Mouse (Mus musculus) embryo, embryonic 11.5 days (tissue): ENCODE data around the gene Pde6b.

Experiments used
- DNase-seq: peaks from one replicate; pipeline ENCODE4 v3.0.0-alpha.2; 2012; ENCODE audit warnings: low read depth, low spot score

Pde6b gene

GRCm38 (mm10) chr5:108389744-108390143 is 1.6 kb downstream of the Pde6b start:
- DNase-seq: no peak

DNA sequence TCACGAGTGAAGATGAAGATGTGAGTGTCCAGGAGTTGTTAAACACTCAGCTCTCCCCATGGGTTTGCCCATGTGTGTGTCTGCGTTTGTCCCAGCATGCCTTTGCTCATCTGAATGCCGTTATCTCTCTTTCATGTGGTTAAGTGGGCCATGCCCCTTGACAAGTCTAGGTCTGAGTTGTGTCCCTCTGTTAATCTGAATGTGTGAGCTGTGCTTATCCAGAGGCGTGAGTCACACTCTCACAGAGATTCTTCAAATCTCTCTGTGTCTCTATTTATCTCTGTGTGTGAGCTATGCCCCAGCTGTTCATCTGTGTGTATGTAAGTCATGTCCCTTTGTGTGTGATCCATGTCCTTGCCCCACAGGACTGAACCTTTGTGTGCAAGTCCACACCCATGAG is 15.3 kb downstream of the Pde6b start:
- no peak for DNase-seq

GRCm38 (mm10) chr5:108405460-108405859 is 17.3 kb downstream of the Pde6b start:
- DNase-seq: no peak

DNA sequence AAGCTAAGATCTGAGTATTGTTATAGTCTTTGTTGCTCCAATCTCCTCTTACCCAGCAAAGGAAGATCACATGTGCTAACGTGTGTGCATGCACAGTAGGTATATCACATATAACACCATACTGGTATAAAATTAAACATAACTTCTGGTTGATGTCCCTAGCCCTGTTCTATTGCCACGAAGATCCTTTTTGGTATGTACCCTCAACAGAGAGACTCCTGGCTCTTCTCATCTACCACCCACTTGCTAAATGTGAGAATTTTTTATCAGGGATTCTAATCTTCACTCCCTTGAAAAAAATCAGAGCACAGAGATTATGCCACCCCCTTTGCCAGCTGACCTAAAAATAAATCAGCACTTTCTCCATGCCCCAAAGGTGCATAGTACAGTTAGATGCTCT is 18.8 kb downstream of the Pde6b start:
- DNase-seq: no peak

DNA sequence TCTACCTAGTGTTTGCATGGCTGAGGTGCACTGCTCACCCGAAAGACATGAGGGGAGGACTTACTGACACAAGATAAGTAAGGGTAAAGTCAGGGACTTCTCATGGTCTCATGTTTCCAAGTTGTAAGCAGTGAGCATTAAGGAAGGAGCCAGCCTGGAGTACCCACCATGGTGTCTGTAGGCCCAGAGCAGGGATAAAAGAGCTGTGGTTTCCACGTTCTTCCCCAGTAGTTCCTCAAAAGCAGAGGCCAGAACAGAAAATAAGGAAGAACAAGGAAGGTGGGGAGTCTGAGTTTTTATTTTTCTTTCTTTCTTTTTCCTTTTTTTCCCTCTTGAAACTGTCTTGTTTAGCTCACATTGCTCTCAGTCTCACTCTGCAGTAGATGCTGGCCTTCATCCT is 26.5 kb downstream of the Pde6b start:
- DNase-seq: no peak

GRCm38 (mm10) chr5:108422741-108423140 is 34.5 kb downstream of the Pde6b start:
- no peak for DNase-seq

DNA sequence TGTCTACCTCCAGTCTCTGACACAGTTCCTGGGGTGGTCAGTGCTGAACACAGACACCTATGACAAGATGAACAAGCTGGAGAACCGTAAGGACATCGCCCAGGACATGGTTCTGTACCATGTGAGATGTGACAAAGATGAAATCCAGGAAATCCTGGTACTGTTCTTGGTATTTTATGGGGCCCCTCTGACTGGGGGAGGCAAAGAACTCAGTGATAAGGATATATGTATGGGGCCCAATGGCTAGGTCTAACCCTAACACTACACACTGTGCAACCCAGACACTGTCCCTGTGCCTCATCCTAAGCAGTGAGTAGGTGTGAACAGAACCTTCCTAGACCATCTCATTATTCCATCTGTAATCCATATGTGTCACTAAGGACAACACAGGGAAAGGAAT is 35.2 kb downstream of the Pde6b start:
- DNase-seq: no peak

DNA sequence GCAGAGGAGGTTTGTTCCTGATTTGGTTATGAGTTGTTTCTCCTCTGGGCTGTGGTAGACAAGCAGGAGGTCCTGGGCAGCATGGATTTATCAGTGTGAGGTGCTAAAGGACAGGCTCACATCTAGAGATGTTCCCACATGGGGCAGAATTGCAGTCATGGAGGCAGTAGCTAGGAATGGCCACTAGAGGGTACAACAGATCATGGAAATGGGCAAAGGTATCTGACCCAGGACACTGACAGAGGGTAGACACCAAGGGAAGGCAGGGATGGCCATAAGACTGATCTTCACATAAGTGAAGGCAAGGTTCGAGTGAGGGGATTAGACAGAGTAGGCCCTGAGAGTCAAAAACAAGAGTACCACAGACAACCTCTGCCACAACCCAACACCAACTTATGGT is 39.0 kb downstream of the Pde6b start:
- peak; percentile 11 for DNase-seq

- DNase-seq: no peak
Measured at GRCm38 (mm10) chr5:108431196-108431595, 43.0 kb downstream of the Pde6b start.

- peak; percentile 88 for DNase-seq
Measured at GRCm38 (mm10) chr5:108433804-108434587, 45.8 kb downstream of the Pde6b start, which contains the start of gene Atp5k. TSS of gene Atp5k (minus strand) at chr5:108434448.

- no peak for DNase-seq
Measured at GRCm38 (mm10) chr5:108436101-108436500, 47.9 kb downstream of the Pde6b start.

DNA sequence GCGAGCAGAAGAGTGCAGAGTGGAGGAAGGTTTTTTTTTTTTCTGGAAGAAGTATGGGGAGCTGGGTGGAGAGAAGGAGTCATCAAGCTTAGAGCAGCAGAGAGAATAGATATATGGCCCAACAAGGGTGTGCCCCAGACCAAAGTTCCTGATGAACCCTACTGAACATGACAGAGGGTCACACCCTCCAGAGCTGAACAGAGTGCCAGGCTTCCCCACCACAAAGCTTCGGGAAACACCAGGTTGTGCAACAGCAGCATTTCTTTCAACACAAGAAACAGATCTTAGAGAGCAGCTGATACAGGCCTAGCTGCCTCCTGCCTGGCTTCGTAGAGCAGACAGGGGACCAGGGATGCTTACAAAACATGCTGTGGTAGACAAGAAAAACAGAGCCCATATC is 58.8 kb downstream of the Pde6b start:
- DNase-seq: no peak

DNA sequence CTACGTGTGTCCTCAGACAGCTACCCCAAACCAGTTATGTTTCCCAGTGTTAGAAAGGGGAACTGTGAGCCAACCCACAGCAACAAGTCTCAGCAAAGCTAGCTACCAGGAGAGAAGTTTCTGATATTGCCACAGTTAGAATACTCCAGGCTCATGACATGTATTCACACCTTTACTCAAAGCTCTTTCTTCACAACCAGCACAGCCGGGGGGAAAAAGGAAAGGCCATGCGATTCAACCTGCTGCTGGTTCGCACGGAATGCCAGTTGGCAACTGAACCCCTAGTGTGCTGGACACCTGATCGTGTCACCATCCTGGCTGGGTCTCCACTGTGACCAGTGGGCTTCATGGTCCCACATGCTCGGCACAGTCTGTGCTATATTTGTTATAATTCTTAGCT is 59.7 kb downstream of the Pde6b start:
- no peak for DNase-seq

- DNase-seq: peak; percentile 44
Measured at GRCm38 (mm10) chr5:108448785-108449668, 60.8 kb downstream of the Pde6b start, which contains the start of gene Mfsd7a. TSS of gene Mfsd7a (minus strand) at chr5:108448891.

DNA sequence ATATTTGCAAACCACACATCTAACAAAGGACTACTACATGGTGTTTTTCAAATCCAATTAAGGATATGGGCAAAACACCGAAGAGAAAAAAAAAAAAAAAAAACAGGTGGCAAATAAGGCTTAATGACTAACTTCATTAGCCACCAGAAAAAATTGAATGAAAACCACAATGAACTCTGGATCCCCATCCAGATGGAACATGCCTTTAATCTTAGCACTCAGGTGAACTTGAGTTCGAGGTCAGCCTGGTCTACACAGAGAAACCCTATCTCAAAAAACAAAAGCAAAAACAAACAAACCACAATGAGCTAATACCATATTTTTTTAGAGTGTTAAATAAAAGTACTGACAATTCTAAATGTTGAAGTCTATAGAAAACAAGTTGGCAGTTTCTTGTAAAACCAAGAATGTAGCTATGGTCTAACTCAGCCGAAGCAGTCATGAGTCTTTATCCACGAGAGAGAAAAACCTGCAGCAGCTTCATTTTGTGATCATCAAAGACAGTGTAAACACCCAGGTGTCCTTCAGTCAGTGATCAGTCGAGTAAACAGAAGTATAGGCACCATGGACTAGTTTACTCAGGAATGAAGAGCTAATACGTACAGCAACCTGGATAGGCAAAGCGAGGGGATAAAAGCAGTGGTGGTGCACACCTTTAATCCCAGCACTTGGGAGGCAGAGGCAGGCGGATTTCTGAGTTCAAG is 62.8 kb downstream of the Pde6b start:
- DNase-seq: no peak

DNA sequence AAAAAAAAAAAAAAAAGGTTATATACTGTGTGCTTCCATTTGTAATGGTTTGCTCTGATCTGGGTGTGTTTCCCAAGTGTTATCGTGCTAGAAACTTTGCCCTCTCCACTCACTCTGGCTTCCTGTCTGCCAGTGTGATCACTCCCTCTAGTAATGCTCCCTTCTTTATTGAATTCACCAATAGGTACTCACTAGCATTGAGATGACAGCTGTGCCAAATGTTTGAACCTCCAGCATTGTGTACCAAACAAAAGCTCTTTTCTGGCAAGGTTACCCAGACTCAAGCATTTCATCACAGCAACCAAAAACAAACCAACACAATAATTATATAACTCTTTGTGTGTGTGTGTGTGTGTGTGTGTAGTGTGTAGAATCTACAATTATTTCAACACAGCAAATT is 63.4 kb downstream of the Pde6b start:
- DNase-seq: no peak

DNA sequence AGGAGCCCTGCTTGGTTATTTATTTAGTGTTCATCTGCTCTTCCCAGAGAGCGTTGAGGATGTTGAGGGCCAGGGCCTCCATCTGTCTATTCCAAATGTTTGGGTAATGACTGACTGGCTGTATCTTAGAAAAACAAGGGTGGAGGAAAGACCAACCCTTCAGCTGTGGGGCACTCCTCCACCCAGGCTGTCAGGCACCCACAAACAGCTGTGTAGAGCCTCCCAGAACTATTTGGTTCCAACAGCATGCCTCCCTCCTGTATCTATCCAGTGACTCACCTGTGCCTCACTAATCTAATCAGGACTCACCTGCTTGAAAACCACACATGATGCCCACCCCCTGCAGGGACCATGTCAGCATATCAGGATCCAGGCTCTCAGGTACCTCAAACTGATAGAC is 64.2 kb downstream of the Pde6b start:
- DNase-seq: no peak

- no peak for DNase-seq
Measured at GRCm38 (mm10) chr5:108454094-108454493, 65.9 kb downstream of the Pde6b start.

- no peak for DNase-seq
Measured at GRCm38 (mm10) chr5:108458706-108459105, 70.5 kb downstream of the Pde6b start.

DNA sequence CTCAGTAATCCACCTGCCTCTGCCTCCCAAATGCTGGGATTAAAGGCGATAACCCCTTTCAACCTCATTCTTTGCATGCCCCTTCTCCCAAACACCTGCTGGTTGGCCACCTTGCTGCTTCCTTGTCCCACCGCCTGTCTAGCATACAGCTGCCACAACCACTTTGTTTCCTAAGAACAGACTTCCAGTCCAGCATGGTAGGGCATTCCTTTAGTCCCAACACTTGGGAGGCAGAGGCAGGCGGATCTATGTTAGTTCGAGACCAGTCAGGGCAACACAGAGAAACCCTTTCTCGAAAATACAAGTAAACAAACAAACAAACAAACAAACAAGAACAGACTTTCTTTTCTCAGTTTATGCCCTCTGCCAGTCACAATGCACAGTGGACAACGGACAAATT is 72.3 kb downstream of the Pde6b start:
- DNase-seq: no peak

- DNase-seq: peak; percentile 93
Measured at GRCm38 (mm10) chr5:108461082-108462065, 73.2 kb downstream of the Pde6b start, which contains the start of gene Pcgf3. TSS of gene Pcgf3 (plus strand) at chr5:108461232.
